Mouse (Mus musculus) kidney, postnatal 4 days (tissue): ENCODE data around the gene Myt1.

Experiments
- DNase-seq, 2 experiments: peaks; one replicate each; pipeline ENCODE4 v3.0.0; 2021; ENCODE audit warnings: mixed read lengths in 2 of 2

Gene Myt1

DNA sequence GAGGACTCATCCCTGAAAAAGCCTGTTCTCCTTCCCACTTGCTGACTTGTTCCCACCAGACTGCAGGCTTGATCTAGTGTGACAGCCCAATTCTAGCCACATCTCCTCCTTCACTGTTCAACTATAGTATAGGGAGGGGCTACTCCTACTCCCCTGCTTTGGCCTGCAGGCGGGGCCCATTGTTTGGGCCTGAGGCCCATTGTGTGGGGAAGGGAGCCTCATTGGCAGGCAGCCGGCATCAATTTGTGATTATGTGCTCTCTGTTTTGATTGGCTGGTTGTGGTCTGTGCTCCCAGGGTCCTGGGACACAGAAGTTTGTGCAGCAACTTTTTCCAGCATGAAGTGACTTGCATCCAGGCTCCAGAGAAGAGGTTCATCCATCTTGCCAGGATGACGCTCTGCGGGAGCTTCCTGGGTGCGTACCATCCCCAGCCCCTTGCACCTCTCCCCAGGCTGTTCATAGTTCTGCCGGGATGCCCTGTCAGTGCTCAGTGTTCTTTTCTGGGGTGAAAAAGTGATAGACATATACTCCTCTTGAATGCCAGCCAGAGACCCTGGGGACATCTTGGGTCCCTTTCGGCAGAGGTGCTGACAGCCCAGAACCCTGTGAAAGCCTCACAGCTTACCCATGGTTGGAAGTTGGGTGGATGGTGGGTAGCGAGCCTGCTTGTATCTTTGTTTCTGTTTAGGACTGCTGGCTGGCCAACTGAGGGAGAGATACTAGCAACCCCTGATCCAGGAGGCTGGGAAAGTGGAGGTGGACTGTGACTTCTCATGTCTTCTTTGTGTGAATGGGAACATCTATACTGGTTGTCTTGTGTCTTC, at the start of gene Myt1:
Myt1 (plus strand) TSS at position 327 of the 825 bp plus-strand sequence.
- no peak for DNase-seq

DNA sequence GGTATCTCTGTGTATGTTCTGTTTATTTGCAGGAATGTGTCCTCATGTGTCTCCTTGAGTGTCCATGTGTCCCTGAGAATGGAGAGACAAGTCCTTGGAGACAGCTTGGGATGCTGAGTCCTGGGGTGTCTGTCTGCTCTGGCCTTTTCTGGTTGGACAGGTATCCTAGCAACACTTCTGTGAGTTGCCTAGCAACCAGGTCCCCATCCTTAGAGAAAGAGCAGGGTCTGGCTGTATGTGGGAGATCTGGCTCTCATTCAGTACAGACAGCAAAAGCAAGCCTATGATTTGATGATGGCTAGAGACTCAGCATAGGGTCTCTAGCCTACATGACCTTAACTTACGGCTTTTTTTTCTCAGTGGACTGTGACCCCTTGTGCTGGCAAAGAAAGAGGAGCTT, 49.4 kb upstream of the Myt1 start:
- no peak for DNase-seq

DNA sequence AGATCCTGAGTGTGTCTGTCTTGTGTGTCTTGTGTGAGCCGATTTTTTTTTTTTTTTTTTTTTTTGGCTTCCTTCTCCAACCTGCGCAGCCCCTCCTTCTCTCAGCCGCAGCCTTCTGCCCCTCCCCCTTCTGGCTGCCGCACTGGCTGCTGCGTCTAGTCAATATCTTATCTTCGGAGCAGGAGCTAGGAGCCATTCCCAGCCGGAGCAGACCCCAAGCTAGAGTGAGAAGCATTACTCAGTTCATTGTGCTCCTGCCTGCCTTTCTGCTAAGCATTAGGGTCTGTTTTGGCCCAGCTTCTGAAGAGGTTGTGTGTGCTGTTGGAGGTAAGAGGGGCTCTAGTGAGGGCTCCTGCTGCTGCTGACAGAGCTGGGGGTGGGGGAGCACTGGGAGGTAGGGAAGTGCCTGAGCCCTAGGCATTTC, 48.2 kb upstream of the Myt1 start, which contains the start of gene Oprl1:
Oprl1 (plus strand) TSS at position 114 of the 424 bp plus-strand sequence.
- DNase-seq: no peak

DNA sequence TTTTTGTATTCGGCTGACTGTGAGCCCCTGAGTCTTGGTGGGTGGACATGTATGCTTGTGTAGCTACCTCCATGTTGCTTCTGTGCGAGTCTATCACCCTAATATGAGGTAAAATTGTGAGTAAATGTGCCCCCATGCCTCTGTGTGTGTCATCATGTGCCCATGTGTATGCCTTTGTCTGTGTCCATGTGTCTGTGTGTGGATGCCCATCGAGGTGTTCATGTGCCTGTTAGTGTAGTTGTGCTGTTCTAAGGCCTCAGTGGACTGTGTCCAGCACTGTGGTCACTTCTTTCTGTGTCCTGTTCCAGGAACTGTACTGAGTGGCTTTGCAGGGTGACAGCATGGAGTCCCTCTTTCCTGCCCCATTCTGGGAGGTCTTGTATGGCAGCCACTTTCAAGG, 47.8 kb upstream of the Myt1 start:
- DNase-seq: no peak

DNA sequence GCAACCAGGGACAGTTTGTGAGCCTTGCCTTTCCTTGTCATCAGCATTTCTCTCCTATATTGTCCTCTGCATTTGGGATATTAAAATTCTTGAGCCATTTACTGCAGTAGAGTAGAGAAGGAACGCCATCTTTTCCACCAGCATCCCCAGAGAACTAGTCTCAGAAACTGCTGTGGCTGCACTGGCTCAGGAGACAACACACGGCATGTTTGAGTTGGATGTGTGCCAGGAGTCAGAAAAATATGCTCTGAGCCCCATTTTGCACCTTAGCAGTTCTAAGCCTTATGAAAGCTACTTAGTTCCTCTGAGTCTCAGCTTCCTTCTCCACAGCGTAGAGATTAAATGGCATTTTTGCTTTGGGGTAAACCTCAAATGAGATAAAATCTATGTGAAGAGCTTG, 46.1 kb upstream of the Myt1 start:
- DNase-seq: no peak

DNA sequence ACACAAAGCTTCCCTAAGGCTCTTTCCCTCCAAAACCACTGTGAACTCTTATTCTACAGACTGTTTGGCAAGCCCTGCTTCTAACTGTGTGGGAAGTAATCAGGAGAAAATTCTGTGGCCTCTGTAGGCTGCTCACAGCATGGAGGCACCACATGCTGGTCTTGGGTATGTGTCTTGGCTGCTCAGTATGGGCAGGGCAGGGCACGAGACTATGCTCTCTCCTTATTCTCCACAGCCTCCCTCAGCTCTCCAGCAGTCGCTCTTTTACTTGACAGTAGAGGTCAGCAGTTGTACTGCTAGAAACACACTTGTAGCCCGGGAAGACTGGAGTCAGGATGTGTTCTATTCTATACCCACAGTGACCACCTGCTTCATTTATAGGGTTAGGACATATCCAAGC, 43.1 kb upstream of the Myt1 start:
- DNase-seq: no peak

DNA sequence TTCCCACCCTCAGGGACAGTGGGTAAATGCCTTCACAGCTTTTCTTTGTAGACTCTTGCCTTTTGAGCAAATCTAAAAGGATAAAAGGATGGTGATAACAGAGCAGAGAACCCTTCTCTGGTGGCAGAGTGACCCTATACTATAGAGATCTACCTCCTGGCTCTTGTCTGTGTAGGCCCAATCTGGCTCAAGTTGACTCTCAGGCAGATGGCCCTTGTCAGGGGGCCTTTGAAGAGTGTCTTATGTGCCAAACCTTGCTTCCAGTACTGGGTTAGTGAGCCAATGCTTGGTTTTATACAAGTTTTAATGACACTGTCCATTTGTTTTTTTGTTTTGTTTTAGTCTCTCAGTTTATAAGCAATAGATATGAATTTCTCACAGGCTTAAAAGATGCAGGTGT, 41.9 kb upstream of the Myt1 start:
- no peak for DNase-seq

DNA sequence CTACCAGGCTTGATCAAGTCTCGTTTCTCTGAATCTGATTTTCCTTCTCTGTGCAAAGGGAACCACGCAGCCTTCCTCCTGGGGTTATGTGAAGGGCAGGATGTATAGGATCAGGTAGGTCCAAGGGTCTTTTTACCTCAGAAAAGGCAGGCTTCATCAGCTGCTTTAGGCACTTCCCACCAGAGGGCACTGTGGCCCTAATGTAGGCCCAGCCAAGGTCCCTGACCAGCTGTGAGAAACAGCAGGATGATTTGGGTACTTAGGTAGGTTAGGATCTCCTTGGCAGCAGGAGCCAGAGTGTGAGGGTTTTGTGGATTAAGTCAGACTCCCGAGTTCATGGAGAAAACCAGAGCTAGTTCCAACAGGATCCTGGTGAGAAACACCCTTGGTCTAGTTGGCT, 40.9 kb upstream of the Myt1 start:
- peak; percentile 52 to 62 for DNase-seq

DNA sequence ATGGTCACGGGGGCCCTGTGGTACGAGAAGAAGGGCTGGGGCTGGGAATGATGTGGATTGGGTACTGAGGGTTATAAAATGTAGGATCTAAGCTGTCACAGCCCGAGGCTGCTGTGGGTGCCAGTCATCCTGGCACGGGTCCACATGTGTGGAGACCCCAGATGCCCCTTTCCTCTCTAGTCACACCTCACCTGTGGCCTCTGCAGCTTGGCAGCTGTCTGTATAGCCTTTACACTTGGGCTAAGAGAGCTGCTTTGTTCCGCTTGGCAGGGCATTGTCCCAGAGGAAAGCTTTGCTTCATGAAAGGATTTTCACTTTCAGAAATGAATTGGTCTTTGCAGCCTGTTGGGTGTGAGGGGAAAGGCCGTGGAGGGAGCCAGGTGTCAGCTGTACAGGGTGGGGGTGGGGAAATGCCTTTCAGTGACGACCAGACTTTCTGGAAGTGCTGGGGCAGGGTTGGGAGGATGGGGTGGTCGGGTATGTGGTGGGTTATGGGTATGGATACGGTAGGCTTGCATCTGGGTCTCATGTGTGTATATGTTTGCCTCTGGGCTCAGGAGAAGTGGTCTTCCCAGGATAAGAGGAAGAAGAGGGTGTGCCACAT, 35.4 kb upstream of the Myt1 start:
- DNase-seq: no peak

DNA sequence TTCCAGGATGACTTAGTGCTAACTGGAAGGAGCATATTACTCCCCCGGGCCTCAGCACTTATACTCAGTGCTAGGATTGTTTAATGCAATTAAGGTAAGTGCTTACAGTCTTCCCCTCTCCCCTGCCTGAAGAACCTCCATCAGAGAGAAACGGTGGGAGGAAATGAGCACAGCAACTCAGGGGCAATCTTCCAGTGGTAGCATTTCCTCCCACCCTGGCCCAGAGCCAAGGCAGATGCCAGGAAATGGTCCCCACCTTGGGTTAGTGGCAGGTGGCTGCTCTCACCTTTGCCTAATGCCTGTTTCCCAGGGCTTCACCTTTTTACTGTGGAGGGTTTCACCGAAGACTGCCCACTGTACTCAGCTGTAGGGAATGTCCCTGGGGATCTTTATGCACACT, 33.1 kb upstream of the Myt1 start:
- DNase-seq: peak in 1 of 2 experiments; percentile 4

DNA sequence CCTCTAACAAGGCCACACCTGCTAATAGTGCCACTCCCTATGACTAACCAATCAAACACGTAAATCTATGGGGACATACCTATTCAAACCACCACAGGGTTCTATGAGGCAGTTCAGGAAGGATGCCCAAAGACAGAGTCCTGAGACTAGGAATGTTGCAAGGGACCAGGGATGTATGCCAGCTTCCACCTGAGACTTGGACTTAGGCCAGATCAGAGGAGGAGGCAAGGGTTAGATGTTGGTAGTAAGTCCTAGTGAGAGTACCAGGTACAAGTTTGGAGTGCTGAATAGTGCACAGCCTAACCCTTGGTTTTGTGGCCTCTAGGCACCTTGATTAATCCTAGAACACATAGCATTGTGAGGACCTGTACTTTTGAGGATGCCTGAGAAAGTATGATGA, 10.5 kb upstream of the Myt1 start:
- DNase-seq: no peak

DNA sequence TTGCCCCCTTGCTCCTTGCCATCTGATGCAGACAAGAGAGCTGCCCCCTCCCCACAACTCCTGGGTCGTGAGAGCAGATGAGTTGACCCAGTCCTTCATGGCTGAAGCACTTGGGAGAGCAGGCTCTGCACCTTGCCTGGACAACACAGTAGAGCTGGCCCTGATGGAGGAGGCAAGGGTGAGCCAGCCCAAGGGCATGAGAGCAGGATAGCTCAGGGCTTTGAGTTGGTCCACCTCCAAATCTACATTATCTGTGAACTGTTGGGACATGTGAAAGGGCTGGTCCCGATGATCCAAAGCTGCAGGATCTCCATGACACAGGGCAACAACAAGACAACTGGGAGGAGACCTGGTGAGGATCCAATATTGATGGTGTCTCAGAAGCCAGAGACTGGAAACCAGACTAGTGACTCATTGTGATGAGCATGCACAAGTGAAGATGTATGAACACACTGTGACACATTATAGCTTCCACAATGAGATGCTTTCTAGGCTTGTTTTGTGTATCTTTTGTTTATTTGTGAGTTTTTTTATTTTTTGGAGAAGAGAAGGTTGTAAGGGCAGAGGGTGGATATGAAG, 4.9 kb upstream of the Myt1 start:
- no peak for DNase-seq

DNA sequence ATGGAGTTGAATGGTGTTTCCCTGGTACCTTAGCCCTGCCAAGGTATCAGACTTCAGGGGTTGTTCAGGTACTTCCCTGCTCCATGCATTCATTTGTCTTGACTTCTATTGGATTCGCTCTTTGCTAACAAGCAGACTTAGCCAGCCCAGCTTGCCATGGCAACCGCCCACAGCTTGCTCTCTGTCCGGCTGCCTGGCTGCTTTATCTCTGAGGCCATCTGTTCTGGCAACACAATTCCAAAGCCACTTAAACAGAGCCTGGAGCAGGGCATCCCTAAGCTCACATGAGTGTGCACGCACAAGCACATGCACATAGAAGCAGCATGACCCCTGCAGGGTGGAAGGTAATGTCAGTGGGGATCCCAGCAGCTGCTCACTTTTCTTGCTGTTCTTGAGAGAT, 4.1 kb upstream of the Myt1 start:
- DNase-seq: peak in 1 of 2 experiments; percentile 2

DNA sequence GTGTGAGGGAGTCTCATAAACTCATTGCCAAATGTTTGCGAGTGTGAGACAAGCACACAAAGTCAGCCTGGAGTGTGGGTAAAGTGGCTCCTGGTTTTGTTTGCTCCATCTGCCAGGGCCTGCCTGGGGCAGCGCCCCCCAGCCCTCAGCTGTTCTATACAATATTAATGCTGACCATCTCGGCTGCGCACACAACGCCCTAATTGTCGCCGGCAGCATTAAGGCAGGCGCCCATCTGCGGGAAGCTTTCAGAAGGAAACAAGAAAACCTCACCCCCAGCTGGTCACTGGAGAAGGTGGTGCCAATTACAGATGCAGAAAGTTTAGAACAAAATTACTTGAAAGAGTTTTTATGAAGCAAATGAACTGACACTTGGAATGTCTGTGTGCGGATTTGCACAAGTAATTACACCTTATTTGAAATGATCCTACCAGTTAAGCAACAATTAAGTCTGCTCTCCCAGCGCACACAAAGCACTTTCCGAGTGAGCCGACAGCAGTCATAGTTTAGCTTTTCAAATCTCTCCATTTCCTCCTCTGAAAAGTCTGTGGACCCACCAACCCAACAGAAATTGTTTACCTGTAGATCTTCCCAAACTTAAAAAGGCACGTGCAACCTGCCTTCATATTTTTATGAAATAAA, 875 bp downstream of the Myt1 start:
- no peak for DNase-seq

DNA sequence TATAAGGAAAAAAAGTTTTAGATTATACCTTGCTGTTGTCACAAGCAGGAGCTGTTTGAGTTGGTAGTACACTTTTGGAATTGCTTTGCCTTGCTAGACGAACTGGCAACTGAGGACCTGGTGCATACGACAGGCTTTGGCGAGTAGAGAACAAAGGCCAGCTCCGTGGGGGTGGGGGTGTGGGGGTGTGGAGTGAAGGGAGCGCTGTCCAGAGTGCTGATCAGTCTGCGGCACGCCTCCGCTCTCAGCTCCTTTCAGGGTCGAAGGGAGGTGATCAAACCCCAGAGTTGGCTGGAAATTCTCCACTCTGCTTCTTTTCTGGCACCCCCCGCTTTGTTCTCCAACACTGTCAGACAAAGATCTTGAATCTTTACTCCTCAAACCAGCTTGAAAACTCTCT, 1.5 kb downstream of the Myt1 start:
- DNase-seq: peak; percentile 77 to 80

DNA sequence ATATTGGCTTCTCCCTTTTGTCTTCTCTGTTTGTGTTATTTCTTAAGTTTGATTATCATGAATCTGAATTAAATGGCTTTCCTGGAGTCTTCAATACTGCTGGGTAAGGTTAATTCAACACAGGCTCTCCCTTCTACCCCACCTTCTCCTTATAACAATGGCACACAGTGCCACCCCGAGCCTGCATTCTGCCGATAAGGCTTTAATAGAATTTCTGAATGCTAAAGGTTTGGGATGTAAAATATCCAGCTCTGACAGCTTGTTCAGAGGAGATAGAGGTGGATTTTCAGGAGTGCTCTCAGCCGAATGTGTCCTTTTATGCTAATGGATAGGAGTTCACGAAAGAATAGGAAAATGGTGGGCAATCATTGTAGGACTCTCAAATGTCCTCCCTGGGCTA, 2.1 kb downstream of the Myt1 start:
- DNase-seq: no peak

DNA sequence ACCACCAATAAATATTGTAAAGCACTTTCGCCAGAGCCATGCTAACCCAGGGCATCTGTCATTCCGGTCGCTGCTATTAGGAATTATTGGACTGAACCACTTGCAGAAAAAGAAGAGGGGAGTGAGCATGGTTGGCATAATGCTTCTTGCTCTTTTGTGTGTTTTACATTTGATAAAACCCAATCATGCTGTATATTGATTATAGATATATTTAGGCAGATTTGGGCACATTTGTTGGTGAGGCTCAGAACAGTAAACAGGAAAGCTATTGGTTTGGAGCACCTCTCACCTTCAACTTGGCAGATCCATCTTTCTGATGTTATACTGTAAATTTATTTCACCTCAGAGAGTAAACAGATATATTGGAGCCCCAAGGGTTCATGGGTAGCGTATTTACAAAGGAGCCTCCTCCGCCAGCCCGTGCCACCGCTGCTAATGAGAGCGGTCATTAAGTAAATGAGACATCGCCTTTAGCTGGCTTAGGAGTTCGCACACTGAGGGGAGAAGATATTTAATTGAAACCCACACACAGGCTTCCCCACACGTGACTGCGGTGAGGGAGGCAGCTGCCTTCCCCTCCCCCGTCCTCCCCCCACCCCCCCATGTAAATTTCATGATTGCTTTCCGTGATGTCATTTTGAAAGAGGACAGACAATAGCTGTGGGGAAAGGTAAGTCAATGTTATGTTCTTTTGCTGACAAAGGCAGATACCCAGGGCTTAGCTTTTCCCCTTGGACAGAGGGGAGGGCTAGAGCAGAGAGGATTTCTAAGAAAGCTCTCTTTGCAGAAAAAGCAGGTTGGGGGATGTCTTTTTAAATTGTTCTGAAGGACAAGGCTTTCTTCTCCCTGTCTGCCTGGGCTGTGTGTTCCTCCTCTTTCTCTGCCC, 3.8 kb downstream of the Myt1 start:
- no peak for DNase-seq

DNA sequence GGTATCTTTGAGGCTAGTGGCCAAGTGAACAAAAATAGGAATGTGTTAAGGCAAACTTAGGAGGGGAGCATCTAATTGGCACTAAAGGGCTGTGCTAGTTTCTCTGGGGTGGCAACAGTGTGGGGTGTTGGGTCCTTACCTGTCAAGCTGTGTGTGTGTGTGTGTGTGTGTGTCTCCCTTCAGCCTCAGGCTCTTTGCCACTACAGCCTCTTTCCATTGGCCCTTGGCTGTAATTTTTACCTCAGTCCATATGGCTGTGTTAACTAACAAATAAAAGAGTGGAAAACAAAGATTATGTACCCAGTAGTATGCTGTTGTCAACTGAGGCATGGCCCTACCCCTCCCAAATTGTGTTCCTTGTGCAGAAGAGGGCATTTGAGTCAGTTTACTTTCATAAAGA, 5.3 kb downstream of the Myt1 start:
- no peak for DNase-seq

DNA sequence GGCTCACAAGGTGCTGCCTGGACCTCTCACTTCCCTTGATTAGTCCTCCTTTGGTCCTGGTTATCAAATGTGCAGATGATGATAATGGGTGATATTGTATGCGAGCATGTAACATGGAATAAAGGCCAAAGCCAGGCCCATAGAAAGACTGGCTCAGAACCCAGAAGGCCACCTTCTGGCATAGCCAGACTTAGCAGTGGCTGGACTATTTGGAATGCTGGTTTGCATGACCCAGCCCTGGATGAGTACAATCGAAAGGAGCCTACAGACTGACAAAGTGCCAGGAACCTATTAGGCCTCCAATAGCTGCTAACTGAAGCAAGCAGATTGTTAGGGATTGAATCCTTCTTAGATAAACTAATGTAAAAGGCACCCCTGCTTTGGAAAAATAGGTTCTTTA, 6.3 kb downstream of the Myt1 start:
- no peak for DNase-seq

DNA sequence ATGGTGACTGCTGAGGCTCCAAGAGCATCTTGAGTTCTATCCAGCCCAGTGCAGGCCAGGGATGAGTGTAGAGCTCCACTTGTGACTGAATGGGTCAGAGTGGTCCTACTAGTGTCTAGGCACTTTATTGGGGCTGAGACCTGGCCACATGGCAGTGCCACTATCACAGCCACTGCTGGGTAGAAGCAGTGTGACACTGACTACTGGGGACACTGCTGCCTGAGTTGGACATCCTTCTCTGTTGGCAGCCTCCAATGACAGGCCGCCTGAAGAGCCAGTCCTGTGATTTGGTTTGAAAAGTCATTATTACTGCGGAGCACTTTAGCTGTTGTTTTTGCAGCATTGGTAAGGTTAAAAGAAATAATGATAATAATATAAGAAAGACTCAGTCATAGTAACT, 10.1 kb downstream of the Myt1 start:
- no peak for DNase-seq

DNA sequence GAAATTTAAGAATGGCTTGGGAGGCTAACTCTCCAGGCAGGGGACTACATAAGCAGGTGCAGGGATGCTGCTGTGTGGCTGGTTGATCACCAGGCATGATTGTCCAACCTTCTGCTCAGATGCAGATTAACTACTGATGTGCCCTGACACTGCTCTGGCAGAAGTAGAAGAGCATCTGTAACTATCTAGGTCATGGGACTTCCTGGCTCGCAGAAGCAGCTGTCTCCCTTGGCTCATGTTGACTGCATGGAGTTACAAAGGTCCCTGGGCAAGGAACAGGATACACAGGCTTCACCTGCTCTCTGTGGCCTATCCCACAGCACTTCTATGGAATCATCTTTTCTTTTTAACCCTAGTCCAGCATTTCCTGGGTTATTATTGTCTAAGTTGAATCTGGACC, 12.7 kb downstream of the Myt1 start:
- DNase-seq: no peak

DNA sequence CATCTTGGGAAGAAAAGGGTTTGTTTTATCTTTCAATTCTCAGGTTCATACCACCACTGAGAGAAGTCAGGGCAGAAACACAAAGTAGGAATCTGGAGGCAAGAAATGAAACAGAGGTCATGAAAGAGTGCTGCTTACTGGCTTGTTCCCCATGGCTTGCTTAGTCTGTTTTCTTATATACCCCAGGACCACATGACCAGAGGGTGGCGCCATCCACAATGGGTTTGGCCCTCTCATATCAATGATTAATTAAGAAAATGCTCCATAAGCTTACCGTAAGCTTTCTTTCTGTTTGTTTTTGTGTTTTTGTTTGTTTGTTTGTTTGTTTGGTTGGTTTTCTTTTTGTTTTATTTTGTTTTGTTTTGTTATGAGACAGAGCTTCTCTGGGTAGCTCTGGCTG, 14.6 kb downstream of the Myt1 start:
- DNase-seq: peak; percentile 9 to 24

DNA sequence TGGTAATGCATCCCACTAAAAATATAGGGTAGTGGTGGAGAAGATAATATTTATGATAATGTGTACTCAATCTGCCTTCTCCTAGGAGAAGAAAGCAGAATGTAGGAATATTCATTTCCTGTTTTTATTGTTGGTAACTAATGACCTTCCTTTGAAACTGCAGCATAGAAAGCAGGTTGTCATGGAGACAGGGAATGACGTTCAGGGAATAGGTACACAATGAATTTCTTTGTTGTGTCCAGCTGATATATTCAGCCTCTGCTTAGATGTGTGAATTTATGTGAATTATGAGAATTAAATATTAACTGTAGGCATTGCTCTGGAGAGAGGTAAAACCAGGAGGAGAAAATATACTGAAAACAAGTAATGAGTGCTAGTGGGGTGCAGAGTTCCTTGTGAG, 18.3 kb downstream of the Myt1 start:
- DNase-seq: no peak
